Mouse (Mus musculus) ZHBTc4 (cell line): ENCODE data around the gene Wdr26.

Experiments used
- DNase-seq: peaks from one replicate; pipeline ENCODE4 v3.0.0-alpha.2; 2011; ENCODE audit warnings: low read depth, low spot score

Gene Wdr26

DNA sequence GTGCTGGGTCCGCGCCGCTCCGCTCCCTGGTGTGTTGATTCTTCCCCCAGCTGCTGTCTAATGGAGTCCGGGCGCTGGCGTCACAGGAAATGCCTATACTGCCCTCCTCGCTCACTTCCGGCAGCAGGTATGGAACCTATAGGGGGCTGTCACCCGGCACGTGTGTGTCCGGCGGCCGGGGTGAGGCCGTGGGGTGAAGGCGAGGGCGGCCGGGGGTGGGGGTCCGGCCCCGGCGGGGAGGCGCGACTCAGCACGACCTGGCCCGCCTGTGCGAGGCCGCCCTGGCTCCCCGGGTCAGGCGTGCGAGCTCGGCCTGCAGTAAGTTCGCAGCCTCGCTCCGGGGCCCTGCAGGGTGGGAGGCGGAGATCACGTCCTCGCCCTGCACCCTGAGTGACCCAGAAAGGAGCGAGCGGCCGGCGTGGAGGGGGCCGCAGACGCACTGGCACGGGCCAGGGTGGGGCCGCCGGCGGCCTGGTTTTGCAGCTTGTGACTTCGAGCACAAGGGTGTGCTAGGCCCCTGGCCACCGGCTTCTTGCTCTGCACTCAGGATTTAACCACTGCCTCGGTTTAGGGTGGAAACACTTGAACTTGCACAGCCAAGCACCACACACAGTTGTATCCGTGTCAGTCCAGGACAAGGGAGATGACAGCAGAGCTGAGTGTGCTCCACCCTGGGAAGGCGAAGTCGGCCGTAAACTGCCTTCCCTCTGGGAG is at the start of gene Wdr26:
Gene Wdr26 (minus strand): TSS at position 82 of the 714 bp plus-strand sequence.
- DNase-seq = peak; percentile 86

DNA sequence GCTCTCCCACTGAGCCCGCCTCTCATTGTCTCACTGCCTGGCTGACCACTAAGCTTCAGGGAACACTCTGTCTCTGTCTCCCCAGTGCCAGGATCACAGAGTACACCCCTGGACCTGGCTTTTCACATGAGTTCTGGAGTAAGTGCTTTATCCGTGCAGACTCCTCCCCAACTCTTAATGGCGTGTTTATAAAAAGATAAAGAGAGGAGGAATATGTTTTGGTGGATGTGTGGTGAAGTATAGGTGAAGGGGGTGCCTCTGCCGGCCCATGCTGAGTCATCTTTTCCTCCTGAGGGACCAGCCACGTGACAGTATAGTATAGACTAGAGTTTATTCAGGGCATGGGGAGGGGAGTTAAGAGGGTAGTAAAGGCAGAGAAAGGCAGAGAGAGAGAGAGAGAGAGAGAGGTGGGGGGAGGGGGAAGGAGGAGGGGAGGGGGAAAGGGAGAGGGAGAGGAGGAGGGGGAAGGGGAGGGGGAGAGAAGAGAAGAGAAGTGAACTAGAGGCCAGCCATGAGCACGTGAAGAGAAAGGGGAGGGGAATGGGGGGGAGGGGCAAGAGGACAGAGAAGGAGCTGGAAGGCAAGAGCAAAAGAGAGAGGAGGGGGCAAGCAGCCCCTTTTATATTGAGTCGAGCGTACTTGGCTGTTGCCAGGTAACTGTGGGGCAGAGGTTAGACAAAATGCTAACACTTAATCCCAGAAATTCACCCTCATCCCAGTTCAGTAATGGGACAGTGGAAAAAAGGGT is 49.3 kb upstream of the Wdr26 start:
- no peak for DNase-seq

DNA sequence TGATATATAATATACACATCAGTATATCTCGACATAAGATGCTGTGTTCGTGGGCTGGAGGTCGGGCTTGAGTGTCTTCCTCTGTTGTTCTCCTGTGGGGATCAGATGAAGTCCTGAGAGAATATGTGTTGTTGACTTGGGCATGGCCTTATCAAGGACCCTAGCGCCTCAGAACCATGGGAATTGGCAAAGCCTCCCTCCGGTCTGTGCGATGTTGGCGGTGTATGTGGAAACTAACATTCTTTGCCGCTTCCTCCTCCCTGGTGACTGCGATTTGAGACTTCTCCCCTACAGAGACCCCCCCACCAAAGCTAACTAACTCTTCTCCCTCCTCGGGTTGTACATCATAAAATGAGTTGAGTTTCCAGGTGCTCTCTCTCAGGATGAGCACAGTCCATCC is 48.6 kb upstream of the Wdr26 start:
- DNase-seq = no peak

DNA sequence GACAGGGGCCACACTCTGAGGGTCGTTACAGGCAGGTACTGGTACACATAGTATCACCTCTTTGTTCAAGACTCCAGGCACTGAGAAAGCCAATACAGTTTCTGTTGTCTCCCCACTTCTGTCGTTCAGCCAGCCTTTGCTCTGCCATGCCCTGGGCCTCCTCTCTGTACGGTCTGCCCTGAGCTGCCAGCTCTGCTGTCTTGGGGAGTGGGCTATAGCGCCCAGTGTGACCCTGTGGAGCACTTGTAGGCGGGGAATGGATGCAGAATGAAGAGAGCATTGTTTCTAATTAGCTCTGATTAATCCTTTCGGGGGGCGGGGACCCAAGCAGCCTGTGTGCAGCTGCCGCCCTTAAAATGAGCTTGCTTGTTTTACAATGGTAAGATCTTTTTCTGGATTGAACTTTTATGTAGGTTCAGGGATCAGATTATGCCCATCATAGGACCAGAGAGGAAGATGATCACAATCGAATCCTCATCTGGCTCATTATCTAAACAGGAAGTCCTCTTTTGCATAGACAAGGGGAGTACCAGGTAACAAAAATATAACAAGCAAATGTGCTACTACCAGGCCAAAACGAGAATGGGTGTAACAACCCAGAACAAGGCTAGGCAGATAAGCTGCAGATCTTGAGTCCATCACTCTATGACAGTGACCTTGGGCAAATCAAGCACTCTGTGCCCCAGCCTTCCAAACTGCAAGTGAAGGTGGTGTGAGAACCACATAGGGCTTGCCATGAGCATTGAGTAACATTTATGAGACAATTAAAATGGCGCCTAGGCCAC is 48.0 kb upstream of the Wdr26 start:
- DNase-seq = no peak

DNA sequence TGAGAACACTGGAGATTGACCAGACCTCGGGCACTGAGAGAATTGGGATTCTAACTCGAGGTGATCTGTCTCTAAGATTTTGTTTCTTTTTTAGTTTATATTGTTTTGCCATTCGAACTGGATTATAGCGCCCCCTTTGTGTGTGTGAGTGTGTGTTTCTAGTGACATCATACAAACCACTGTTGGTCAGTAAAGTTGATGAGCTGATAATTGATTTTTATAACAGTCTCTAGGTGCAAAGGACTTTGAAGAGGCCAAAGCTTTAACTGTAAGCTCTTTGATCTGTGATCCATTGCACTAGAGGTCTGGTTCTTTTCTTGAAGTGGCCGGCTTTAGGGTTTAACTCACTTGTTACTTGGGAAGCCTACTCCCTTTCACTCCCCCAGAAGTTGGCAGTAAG is 47.3 kb upstream of the Wdr26 start:
- no peak for DNase-seq

DNA sequence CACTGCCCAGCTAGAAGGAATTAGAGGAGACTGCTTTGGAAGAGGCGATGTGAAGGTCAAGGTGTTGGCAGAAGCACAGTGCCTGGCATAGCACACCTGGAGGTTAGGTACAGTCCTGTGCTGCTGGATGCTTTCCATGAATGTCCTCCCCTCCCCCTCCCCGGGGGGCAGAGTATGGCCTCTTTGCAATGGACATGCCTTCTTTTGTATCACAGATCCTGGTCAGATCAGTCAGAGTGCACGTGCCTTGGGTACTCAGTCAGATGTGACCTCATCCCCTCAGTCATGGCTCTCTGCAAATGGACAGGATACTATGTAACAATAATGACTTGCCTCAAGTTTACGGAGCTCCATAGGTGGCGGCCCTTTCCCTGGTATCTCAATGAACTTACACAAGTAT is 46.8 kb upstream of the Wdr26 start:
- no peak for DNase-seq

DNA sequence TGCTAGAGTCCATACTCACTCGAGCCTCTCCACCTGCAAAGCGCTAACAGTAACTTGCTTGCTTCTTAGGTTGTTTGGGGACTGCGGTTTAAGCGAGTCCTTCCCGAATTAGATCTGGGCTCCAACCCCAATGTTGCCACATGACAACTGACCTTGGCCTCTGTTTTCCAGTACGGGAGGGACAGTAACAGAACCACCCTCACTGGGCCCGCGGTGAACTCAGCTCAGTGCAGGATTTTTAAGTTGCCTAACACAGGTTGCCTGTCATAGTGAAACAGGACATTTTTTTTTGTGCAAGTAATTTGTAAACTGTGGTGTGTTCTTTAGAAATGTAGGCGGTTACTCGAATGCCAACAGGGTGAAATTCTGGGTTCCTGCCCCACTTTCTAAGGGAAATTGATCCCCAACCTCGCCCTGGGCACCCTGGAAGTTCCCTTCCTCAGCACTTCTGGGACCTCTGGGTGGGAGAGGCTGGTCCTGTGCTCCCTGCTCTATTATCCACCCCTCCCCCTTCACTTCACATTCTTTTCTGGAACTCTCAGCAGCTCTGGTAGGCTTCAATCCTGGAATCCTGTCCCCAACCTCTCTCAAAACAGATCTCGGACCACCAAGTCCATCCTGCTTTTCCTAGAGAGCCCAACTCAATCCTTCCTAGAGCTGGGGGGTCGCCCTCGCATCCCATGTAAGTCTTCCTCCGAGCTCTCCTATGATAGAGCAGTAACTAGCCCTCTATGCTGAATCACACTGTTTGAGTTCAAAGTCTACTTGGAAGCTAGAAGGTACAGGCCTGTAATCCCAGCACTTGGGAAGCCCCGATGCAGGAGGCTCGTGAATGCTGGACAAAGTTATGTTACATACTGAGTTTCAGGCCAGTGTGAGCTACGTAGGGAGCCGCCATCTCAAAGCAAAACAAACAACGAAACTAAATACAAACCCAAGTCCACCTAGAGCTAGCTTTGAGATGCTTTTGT is 46.1 kb upstream of the Wdr26 start:
- DNase-seq = peak; percentile 26

DNA sequence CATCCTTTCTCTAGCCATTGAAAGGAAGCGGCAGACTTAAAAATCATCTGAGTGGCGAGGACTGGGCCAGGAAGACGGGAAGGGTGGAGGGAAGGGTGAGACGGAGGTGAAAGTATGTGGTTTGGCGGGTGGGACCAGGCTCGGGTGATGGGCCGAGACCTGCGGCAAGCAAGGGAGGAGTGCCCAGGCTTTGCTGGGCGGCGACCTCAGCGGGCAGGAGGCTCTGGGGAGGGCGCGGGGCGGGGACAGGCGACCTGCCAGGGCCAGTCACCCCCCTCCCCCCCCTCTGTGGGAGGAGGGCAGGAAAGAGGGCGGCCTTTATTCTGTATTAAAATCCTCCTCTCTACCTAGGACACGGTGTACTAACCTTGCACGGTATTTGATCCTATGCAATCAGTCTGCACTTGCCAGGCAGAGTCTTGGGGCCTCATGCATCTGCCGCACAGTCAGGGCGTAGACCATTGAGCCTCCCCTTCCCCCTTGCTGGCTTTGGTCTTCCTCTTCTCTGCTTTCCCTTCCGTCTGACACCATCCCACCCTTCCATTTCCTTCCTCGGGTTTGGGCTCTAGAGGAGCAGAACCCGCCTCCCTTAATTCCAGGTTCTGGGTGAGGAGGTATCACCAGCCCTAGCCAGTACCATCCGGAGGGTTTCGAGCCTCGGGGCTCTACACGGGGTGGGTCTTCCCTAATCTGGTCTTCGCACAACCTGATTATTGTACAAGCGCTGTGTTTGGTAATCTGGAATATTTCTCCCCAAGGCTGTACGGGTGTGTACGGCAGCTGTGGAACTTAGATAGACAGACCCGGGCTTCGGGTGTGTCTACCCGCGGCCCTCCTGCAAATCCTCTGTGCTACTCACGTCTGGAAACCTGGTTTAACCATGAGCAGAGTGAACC is 45.1 kb upstream of the Wdr26 start:
- peak; percentile 79 for DNase-seq

DNA sequence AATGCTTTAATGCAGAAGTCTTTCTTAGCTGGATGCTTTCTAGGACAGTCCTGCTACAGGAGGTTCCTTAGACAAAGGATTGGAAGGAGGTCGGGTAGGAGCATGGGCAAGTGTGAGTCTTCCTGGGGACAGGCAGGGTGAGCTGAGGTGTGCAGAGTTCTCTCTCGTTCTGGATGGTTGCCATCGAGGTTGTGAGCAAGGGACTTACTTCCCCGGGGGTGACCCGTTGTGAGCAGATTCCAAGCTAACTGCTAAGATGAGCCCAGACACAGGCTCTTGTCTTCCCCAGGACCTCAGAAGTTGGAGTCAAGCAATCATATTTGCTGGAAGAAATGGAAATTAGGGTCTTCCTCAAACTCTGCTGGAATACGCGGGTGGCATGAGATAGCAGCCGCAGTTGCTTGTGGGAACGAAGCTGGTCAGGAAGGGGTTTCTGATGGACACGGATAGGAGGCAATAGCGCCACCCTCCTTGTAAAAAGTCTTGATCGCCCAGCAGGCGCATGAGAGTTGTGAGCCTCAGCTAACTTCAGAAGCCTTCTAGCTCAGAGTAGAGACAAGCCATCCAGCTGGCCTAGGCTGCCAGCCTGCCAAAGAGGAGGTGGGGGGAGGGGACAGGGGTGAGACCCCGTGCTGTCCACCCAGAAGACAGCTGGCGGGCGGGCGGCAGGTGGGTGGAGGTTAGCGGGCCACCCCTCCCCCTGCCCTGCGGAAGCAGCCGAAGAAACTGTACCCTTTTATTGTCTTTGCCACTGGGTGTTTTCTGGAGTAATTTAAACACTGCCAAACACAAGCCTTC is 44.3 kb upstream of the Wdr26 start:
- peak; percentile 62 for DNase-seq

DNA sequence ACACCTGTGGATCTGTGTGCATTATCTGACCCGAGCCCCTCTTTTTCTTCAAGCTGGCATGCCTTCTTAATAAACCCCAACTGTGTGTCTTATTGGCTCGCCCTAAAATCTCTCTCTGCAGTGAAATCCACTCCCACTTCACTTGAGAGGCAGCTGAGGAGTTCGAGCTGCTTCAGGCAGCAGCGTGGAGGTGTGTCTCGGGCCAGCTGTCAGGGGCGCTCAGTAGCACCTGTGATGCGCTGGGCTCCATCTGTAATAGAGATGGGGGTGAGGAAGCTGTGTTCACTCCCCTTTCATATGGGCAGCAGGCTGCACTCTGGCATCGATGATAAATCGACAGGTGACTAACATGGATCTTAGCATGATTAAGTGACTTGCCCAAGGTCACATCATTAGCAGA is 43.6 kb upstream of the Wdr26 start:
- peak; percentile 20 for DNase-seq

DNA sequence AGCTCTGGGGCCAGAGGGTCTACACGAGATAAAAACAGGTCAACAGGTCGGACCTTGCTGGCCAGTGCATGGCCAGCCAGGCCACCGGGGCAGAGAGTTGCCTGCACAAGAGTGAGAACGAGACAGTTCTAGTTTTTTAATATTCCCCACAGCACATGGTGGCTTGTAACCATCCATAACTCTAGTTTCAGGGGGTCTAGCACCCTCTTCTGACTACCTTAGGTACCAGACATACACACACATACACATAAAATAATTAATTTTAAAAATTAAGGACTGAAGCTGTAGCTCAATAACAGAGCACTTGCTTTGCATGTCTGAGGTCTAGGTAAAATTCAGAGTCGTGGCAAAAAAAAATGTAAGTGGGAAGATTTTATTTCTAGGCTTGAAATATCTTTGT is 39.8 kb upstream of the Wdr26 start:
- DNase-seq = no peak

DNA sequence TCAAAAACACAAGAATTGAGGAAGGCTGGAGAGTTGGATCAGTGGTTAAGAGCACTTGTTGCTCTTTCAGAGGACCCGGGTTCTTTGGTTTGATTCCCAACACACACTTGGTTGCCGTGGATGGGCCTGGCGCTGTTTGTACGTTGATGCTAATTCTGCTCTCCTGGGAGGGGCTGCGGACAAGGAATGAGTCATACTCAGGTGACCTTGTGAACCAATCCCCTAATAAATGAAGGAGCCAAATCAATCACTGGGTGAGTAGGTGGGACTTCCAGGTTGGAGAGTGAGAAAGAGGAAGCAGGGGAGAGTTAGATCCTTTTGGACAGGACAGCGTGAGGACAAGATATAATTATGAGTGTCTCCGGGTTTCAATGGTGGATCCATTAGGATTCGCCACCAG is 39.2 kb upstream of the Wdr26 start:
- peak; percentile 88 for DNase-seq

DNA sequence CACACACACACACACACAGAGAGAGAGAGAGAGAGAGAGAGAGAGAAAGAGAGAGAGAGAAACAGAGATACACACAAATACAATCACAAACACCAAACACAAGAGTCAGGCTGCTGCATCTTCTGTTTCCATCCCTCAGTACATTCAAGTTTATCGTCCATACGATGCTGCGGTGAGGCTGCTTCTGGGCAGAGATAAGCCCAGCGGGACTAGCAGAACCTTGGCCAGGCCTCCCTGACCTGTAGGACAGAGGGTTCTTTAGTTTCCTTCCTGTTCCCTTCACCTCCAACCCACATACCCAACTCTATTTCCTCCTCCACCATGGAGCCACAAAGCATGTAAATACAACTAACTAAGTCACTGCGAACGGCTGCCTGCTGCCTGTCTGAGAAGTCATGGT is 37.7 kb upstream of the Wdr26 start:
- DNase-seq = no peak

DNA sequence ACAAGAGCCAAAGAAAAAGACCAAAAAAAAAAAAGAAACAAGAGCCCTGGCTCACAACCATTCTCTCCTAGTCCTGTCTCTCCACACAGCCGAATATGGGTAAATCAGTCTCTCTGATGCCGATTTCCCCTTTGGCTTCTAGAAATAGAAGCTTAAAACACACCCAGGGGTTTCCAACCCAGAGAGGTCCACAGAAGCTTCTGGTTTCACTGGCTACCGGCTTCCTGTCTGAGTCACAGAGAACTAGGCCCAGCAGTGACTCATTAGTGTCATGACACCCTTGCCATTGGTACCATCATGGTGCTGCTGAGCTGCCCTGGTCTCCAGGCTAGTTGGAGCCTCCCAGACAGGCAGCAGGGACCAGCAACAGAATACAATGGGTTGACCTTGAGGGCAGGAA is 35.4 kb upstream of the Wdr26 start:
- no peak for DNase-seq

DNA sequence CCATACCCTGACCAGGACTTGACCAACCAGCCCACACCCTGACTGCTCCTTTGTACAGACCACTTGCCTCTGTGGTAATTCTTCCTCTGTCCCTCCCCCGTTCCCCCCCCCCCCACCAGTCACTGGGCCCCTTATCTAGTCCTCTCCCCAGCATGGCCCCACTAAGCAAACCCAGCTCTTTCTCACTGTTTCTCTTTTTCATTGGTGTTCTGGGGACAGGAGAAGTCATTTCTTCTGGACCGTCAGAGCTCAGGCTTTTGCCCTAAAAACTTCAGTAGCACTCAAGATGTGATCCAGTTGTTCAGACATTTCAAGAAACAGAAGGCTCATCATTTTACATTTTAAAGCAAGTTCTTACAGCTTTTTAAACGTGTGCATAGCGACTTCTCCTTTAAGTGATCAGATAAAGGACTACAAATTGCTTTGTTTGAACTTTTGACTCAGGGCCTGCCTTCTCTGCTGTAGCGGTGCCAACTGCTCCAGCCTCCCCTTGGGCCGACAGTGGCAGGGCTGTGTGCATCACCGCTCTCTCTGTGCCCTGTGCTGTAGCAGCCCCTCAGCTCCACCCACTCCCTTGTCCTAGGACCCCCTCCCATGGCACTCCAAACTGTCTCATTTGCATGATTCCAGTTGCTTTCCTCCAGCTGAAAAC is 34.8 kb upstream of the Wdr26 start:
- DNase-seq = no peak

DNA sequence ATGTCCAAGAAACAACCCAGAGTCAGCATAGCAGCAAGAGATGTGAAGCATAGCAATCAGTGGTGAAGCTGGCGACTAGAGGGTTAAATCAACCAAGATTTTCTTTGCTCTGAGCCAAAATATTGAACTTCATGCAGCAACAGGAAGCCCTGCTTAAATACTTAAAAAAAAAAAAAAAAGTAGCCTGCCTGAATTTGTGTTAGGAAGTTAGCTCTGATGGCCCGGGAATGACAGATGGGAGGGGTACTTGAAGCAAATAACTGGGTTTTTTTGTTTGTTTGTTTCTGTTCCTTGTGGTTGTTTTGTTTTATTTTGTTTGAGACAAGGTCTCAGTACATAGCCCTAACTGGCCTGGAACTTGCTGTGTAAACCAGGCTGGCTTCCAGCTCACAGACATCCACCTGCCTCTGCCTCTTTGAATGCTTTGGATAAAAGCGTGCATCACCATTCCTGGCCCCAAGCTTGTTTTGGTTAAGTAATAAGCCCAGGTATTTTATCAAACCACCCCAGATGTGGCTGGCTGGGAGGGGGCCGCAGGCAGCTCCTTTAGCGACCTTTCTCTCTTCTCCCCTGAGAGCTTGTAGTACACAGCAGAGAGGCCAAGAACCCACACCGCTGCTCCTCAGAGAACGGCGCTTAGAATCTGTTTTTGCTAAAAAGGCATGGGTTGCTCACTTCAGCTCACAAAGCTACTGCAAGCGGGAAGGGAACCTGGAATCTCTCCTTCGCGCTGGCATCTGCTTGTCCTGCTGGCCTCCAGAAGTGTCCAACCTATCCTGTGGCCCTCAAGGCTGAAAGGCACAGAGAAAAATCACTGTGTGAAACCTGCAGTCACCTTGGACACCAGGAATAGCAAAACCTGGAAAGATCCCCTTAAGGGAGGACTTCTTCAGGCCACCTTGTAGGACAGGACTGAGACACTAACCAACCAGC is 34.0 kb upstream of the Wdr26 start:
- no peak for DNase-seq

DNA sequence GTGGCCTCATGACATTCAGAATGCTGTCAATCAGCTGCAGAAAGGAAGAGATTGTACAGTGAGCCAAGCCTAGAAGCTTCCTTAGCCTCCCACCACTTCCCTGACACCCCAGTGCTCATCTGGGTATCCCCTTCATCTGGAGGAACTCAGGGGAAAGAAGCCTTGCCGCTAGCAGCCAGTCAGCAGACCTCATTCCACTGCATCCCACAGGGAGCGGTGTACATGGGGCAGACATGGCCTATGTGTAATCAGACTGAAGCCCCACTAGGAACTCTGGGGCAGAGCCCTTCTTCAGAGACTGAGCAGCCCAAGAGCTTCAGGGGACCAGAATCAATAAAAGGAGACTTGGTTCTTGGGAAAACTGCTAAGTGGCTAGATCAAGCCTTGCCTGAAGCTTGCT is 33.3 kb upstream of the Wdr26 start:
- no peak for DNase-seq

DNA sequence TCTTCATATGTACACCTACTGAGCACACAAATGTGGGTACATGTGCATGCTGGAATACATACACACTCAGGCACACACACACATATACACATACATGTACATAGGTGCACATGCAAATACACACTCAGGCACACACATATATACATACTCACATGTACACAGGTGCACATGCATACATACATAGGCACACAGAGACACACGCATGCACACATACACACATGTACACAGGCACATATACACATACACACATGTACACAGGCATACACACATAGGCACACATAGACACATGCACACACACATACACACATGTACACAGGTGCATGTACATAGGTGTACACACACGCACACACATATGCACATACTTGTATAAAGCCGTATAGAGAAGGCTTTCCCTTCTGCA is 29.4 kb upstream of the Wdr26 start:
- no peak for DNase-seq
